Mouse (Mus musculus) heart, postnatal 25 days (tissue): Measurements from ENCODE around the gene Mmrn1. TPM values are rescaled to one million over a fixed set of nuclear protein-coding genes. Genes with fewer than 3 reads are reported as not detected.

Source experiments
- DNase-seq: peaks from one replicate; pipeline ENCODE4 v3.0.0; 2022; ENCODE audit warnings: low spot score
- intact Hi-C: fragments of 180-260 bp; cut with DNase I; formaldehyde crosslinking; loops from one replicate; pipeline ENCODE4 v1.15.1; 2025
- total RNA-seq, 2 experiments: library from RNA; stranded (reverse); gene quantifications; 2 replicates each; pipeline ENCODE4 v1.2.3; 2021

Mmrn1 gene
- total RNA-seq, 2 experiments from 2014 or later, result 5.8 to 6.5 TPM

GRCm38 (mm10) chr6:60987804-60988203, 63.0 kb downstream of the Mmrn1 start:
- intact Hi-C loops, result no loop called here
- no peak for DNase-seq

DNA sequence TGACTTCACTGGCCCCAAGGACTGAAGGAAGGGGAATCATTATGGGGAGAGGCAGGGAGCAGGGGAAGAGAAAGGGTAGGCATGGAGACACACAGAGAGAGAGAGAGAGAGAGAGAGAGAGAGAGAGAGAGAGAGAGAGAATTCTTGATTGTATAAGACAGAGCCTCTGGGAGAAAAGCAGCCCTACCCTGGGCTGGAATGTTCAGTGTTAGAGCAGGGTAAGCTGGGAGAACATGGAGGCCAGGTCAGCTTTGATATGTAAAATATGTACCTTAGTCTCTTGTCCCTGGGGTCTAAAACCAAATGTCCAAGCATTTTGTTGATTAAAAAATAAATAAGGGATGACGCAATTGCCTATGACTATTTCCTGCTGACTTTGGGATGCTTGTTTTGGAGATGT, 67.6 kb downstream of the Mmrn1 start:
- intact Hi-C loops, result no loop called here
- no peak for DNase-seq

DNA sequence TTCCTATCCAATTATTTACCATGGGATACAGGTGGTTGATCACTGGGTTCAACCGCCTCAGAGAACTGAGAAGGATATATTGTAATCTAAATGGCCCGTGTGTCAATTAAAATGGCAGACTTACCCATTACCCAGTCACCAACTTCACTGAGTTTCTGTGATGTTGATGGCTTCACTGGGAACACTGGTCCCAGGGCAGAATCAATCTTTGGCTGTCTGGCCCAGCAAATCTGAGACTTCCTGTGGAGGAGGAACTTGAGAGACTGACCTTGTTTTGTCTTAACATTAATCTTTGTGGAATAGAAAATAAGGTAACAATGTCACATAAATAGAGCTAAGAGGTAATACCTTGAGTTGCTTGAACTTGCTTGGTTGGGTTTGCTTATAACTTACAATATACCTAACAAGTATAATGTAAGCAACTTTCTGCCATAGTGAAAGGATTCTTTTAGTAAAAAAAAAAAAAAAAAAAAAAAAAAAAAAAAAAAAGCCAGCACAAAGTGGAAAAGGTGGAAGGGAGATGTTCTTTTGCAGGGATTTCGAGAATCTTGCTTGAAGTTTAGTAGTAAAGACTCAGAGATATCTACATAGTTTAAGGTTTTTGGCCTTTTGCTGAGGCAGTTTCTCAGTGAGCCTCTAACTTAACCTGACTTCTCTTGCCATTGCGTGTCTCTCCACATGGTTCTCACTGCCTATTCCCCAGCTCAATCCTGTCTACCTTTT, 68.8 kb downstream of the Mmrn1 start:
- no peak for DNase-seq
- intact Hi-C loops, result no loop called here

DNA sequence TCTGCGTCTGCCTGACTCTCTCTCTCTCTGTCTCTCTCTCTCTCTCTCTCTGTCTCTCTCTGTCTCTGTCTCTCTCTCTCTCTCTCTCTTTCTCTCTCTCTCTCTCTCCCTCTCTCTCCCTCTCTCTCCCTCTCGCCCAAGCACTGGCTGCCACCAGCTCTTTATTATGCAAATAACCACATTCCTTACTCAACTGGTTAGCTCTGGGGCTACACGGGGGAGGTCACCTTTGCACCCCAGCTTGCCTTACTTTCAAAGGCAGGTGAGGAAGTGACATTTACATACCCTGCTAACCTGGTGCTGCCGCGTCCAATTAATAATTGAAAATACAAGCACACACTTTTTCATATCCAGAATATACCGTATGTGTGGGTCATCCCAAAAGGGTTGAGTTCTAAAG, 69.3 kb downstream of the Mmrn1 start:
- intact Hi-C loops, result no loop called here
- no peak for DNase-seq

DNA sequence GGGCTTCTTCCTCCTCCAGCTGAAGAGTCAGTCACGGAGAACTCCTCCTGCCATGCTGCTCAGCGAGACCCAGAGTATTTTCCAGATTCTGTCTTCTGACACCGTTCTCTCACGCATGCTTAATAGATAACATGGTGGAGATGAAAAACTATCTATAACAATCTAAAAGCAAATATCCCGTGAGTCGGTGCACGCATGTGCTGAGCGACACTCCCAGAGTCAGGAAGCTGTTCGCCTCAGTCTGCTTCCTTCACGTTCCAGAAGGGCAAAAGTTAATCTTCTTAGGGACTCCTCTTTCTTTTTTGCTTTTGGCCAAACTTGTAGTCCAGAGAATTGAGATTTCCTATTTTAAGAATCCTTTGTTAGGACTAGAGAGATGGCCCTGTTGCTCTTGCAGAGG, 69.7 kb downstream of the Mmrn1 start:
- intact Hi-C loops, result no loop called here
- no peak for DNase-seq

DNA sequence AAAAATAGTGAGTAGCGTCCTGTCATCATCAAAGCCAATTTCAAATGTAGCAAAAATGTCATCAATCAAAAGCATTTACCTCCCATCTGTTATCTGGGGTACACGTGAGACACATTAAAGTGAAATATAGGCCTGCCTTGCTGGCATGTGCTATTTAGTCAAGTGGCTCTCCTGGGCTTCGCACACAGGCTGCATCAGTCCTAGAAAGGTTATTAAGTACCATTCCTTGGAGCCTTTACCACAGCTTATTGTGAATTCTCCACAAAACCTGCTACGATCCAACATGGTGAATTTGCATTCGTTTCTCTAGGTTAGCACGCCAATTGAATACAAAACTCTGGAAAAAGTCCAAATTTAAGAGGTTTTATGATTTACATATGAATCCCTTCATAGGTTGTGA, 70.8 kb downstream of the Mmrn1 start:
- intact Hi-C loops, result no loop called here
- DNase-seq, result no peak

GRCm38 (mm10) chr6:60996328-60996727, 71.6 kb downstream of the Mmrn1 start:
- no peak for DNase-seq
- intact Hi-C loops, result no loop called here

DNA sequence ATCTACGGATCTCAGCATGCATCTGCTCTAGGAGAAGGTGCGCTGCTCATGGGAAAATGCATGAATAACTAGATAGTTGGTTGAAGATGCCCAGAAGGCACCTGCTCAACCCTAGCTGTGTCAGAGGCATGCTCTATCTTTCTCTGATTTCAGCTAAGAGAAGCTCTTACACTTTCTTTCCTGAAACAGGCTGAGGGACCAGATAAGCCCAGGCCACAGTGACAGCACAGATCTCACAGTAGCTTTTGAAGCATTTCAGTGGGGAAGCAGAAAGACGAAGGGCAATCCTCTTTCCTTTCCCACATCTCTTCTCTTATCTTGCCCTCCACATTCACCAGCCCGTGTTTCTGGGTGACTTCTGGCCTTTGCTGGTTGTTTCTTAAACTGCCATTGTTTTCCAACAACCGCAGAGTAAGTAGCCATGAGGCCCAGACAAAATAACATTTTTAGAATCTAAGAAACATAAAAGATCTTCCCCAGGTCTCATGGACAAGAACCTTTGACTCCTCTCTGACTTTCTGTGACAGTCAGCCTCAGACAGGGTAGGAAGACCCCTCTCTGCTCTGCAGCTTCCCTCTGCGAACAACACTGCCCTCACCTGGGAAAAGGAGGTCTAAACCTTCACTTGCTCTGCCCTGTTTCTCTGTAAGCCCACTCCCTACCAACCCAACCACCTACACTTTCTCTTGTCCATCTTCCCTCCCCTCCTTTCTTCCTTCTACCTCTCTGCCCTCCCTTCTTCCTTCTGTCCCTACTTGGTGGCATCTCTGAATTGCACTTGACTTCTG, 76.4 kb downstream of the Mmrn1 start:
- intact Hi-C loops, result no loop called here

GRCm38 (mm10) chr6:61003916-61004765, 79.4 kb downstream of the Mmrn1 start:
- intact Hi-C loops, result no loop called here
- DNase-seq, result no peak

More for the DNA sequence above, 76.4 kb downstream of the Mmrn1 start:
- no peak for DNase-seq

DNA sequence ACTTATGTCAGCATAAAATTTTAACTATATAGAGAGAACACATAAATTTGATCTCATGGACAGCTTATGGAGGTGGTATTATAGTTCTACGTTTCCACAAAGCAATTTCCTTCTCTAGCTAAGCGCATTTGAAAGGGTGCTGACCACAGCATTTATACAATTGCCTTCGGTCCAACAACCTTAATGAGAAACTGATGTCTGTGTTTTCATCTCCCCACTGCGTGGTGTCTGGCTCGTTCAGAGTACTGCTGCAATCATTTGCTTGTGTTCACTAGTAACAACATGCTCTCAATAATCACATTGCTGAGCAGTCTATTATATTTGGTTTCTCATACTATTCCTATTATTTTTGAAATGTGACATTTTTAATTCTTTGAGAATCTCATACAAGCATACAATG, 89.0 kb downstream of the Mmrn1 start:
- no peak for DNase-seq
- intact Hi-C loops, result no loop called here

- DNase-seq, result no peak
- intact Hi-C loops, result no loop called here
These were observed 94.9 kb downstream of the Mmrn1 start for GRCm38 (mm10) chr6:61019689-61020088.

GRCm38 (mm10) chr6:61020995-61021394, 96.2 kb downstream of the Mmrn1 start:
- intact Hi-C loops, result no loop called here
- no peak for DNase-seq

- DNase-seq, result no peak
- intact Hi-C loops, result no loop called here
These were observed 108.5 kb downstream of the Mmrn1 start for GRCm38 (mm10) chr6:61033251-61033650.

Other genes with a start within 250 kb of the Mmrn1 start
- gene Snca, start 95.1 kb upstream of the Mmrn1 start, total RNA-seq, result 10 to 100 TPM; 26.2 to 56.5 TPM